Mouse (Mus musculus) thymus, adult 2 months (tissue): ENCODE data around the gene Ccdc144b. TPM values are rescaled to one million over a fixed set of nuclear protein-coding genes. Genes with fewer than 3 reads are reported as not detected.

Source experiments
- DNase-seq: peaks from one replicate; pipeline ENCODE4 v3.0.0; 2021
- H3K27ac ChIP-seq: fragments of 200-500 bp; 2 replicates; pipeline ENCODE4 v1.5.1; 2012; ENCODE audit warnings: low read length, control low read depth; ENCODE audit not compliant: control insufficient read depth, insufficient read depth
- H3K27me3 ChIP-seq: fragments of 200-500 bp; 2 replicates; pipeline ENCODE4 v1.6.1; 2012; ENCODE audit warnings: mild to moderate bottlenecking, low read length, moderate library complexity, mixed read lengths; ENCODE audit not compliant: control insufficient read depth, insufficient read depth
- H3K36me3 ChIP-seq: fragments of 200-500 bp; 2 replicates; pipeline ENCODE4 v1.6.1; 2012; ENCODE audit warnings: mild to moderate bottlenecking, low read length, moderate library complexity; ENCODE audit not compliant: control insufficient read depth, insufficient read depth
- H3K4me1 ChIP-seq: fragments of 200-500 bp; replicated peaks from 2 replicates; pipeline ENCODE4 v1.6.1; 2012; ENCODE audit warnings: low read length; ENCODE audit not compliant: control insufficient read depth, insufficient read depth
- H3K4me3 ChIP-seq: fragments of 200-500 bp; 2 replicates; pipeline ENCODE4 v1.5.1; 2012; ENCODE audit warnings: mild to moderate bottlenecking, low read length, control low read depth, moderate library complexity; ENCODE audit not compliant: control insufficient read depth, insufficient read depth
- CTCF ChIP-seq: fragments of 200-500 bp; IDR thresholded peaks from 2 replicates; pipeline ENCODE4 v1.5.1; 2012; ENCODE audit warnings: mild to moderate bottlenecking, control low read depth, low read length, moderate library complexity, borderline replicate concordance; ENCODE audit not compliant: control insufficient read depth, poor library complexity, insufficient read depth; ENCODE audit errors: extremely low read depth
- POLR2A ChIP-seq: fragments of 200-500 bp; IDR thresholded peaks from 2 replicates; pipeline ENCODE4 v1.6.1; 2012; ENCODE audit warnings: mild to moderate bottlenecking, low read length, control low read depth, moderate library complexity; ENCODE audit not compliant: control insufficient read depth, poor library complexity, insufficient read depth; ENCODE audit errors: extremely low read depth
- WGBS: fragments of 180-500 bp; shearing (Covaris S2); methylation state at CpG from one replicate; pipeline ENCODE4 v1.1.7; 2018; 5-methylcytosine and 5-hydroxymethylcytosine counted together
- polyA plus RNA-seq: library from polyadenylated mRNA; depleted of rRNA; stranded (reverse); fragments of >200 nt; gene quantifications from 2 replicates; pipeline ENCODE4 v1.2.3, GENCODE M21; 2012

Gene Ccdc144b
- polyA plus RNA-seq, 1 experiment, result 0.03 TPM

- DNase-seq, result peak; percentile 38
- Histone ChIP-seq H3K4me3 (no peak overlapping the region), H3K27ac (no peak overlapping the region), H3K36me3 (peaks cover 8% of the 10 kb centered on the region; the same call in 1 of the 2 replicates), H3K27me3 (no peaks in the 10 kb centered on the region), H3K4me1 (no peaks in the 10 kb centered on the region)
- 81% methylated on average over 4 of the region's 4 CpGs for WGBS
- TF ChIP-seq POLR2A (no peak), CTCF (no peak)
Measured at GRCm38 (mm10) chr3:35972985-35973384, 80.4 kb downstream of the Ccdc144b start.

GRCm38 (mm10) chr3:35971149-35971548, 82.2 kb downstream of the Ccdc144b start:
- Histone ChIP-seq H3K27me3 (no peaks in the 10 kb centered on the region), H3K4me1 (no peaks in the 10 kb centered on the region), H3K4me3 (no peak overlapping the region), H3K27ac (no peak overlapping the region), H3K36me3 (peaks cover 3% of the 10 kb centered on the region; the same call in 1 of the 2 replicates)
- no peak for TF ChIP-seq CTCF
- DNase-seq, result no peak
- 98% methylated on average over 12 of the region's 12 CpGs for WGBS

- Histone ChIP-seq H3K27me3 (no peaks in the 10 kb centered on the region), H3K4me1 (no peaks in the 10 kb centered on the region), H3K36me3 (peaks cover 3% of the 10 kb centered on the region; the same call in 1 of the 2 replicates), H3K27ac (no peak overlapping the region), H3K4me3 (no peak overlapping the region)
- WGBS, result 96% methylated on average over 4 of the region's 4 CpGs
- no peak for DNase-seq
- no peak for TF ChIP-seq POLR2A
- no peak for TF ChIP-seq CTCF
Measured at GRCm38 (mm10) chr3:35970441-35970840, 82.9 kb downstream of the Ccdc144b start.

GRCm38 (mm10) chr3:35967366-35967921, 85.9 kb downstream of the Ccdc144b start:
- H3K4me1 ChIP-seq, result no peaks in the 10 kb centered on the region
- peaks cover 3% of the 10 kb centered on the region; the same call in 1 of the 2 replicates for H3K36me3 ChIP-seq
- TF ChIP-seq CTCF (no peak), POLR2A (no peak)
- no peaks in the 10 kb centered on the region for H3K27me3 ChIP-seq
- no peak overlapping the region for H3K27ac ChIP-seq
- WGBS, result 80% methylated on average over 8 of the region's 8 CpGs
- DNase-seq, result no peak
- H3K4me3 ChIP-seq, result no peak overlapping the region

DNA sequence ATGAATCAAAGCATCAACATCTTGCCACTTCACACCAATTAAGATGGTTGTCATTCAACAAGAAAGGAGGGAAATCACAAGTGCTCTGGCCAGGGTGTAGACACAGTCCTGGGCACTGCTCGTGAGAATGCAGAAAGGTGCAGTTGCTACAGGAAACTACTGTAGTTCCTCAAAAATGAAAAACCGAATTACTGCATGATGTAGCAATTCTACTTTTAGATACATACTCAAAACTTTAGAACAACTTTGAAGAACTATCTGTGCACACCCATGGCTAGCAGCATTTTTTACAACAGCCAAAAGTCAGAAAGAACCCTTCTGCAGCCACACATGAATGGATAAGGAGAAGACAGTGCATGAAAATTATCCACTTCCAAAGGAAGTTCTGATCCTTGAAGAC, 86.9 kb downstream of the Ccdc144b start:
- Histone ChIP-seq H3K27ac (no peak overlapping the region), H3K4me1 (no peaks in the 10 kb centered on the region), H3K4me3 (no peak overlapping the region), H3K27me3 (no peaks in the 10 kb centered on the region), H3K36me3 (no peaks in the 10 kb centered on the region)
- DNase-seq, result no peak
- 27% methylated on average over 2 of the region's 2 CpGs for WGBS
- no peak for TF ChIP-seq POLR2A
- TF ChIP-seq CTCF, result no peak

DNA sequence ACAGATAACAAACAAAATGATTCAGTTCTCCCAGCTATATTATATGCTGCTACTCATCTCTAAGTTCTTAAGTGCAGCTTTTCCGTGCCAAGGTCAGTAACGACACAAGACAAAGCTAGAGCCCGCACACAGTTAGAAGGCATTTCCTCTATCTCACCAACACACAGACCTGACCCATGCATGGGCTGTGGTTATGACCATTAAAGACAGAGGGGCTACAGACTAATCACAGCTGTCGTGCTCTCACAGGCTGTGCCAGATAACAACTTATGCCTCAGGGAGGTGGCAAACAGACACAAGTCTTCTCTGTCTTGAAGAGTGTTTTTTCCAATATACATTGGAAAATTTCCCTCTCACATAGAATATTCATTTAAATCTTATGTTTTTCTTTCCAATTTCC, 88.4 kb downstream of the Ccdc144b start:
- Histone ChIP-seq H3K27me3 (no peaks in the 10 kb centered on the region), H3K27ac (no peak overlapping the region), H3K4me1 (no peaks in the 10 kb centered on the region), H3K4me3 (no peak overlapping the region), H3K36me3 (no peaks in the 10 kb centered on the region)
- DNase-seq, result no peak
- TF ChIP-seq CTCF (no peak), POLR2A (no peak)
- 34% methylated on average over 4 of the region's 4 CpGs for WGBS

GRCm38 (mm10) chr3:35963921-35964320, 89.4 kb downstream of the Ccdc144b start:
- H3K27me3 ChIP-seq, result no peaks in the 10 kb centered on the region
- H3K4me3 ChIP-seq, result no peak overlapping the region
- WGBS, result 95% methylated on average over 5 of the region's 5 CpGs
- no peaks in the 10 kb centered on the region for H3K36me3 ChIP-seq
- no peak overlapping the region for H3K27ac ChIP-seq
- no peaks in the 10 kb centered on the region for H3K4me1 ChIP-seq
- DNase-seq, result no peak
- no peak for TF ChIP-seq CTCF
- TF ChIP-seq POLR2A, result no peak
